Comparison of ENCODE assay signal across 7 mouse cellular contexts in the genomic region with DNA sequence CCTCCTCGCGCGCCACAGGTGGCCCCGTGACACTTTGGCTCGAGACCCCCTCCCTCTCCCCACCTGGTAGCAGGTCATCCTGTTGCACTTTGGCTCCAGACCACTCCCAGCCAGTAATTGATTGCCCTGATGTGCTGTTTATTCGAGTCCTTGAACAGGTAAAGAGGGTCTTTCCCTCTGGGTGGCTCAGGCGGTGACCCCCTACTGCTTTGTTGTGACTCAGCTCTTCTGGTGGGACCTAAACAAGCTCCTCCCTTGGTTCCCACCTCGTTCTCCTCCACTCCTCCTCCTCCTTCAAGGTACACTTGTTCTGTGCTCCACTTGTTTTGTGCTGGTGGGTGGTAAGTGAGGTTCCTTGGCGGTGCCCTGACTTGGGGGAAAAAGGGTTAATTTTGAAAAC. TPM values are rescaled to one million over a fixed set of nuclear protein-coding genes. Genes with fewer than 3 reads are reported as not detected.
DNase-seq lines count a peak whose midpoint lies in the region; ATAC-seq and TF ChIP-seq lines count a peak whose summit lies in the region.

No protein-coding gene starts in this region.

- WGBS in lung, postnatal 0 days: 27% methylated on average over 9 of the region's 9 CpGs
- WGBS in embryonic facial prominence, embryonic 15.5 days: 26% methylated on average over 9 of the region's 9 CpGs
- 20% methylated on average over 9 of the region's 9 CpGs for WGBS in intestine, embryonic 15.5 days
- WGBS in neural tube, embryonic 15.5 days: 37% methylated on average over 9 of the region's 9 CpGs

- intact Hi-C loops in left cerebral cortex, postnatal 14 days (cut with DNase I): no loop called here

- H3K27ac ChIP-seq in lung, postnatal 0 days (ENCODE audit: low read length): no peak overlapping the region
- no peak overlapping the region for H3K27ac ChIP-seq in embryonic facial prominence, embryonic 15.5 days (replicated peaks)
- H3K27ac ChIP-seq in intestine, embryonic 15.5 days: no peak overlapping the region
- H3K27ac ChIP-seq in neural tube, embryonic 15.5 days (replicated peaks): no peak overlapping the region

- H3K4me2 ChIP-seq in lung, postnatal 0 days (replicated peaks; ENCODE audit: low read depth, low read length): peak overlapping the region; percentile 81
- peak overlapping the region; percentile 73 for H3K4me2 ChIP-seq in embryonic facial prominence, embryonic 15.5 days (replicated peaks)
- H3K4me2 ChIP-seq in intestine, embryonic 15.5 days (replicated peaks): peak overlapping the region; percentile 74
- H3K4me2 ChIP-seq in neural tube, embryonic 15.5 days: peak overlapping the region; percentile 87

- H3K4me1 ChIP-seq in lung, postnatal 0 days (ENCODE audit: insufficient read depth, low read depth, low read length): no peaks in the 10 kb centered on the region
- no peaks in the 10 kb centered on the region for H3K4me1 ChIP-seq in embryonic facial prominence, embryonic 15.5 days
- H3K4me1 ChIP-seq in intestine, embryonic 15.5 days (replicated peaks): no peaks in the 10 kb centered on the region
- no peaks in the 10 kb centered on the region for H3K4me1 ChIP-seq in neural tube, embryonic 15.5 days

- TF ChIP-seq CTCF in lung, postnatal 0 days (IDR thresholded peaks at IDR 0.05): no peak

- no peak overlapping the region; the same call in 1 of the 2 replicates for H3K4me3 ChIP-seq in lung, postnatal 0 days (ENCODE audit: low read depth, low read length)
- H3K4me3 ChIP-seq in embryonic facial prominence, embryonic 15.5 days (replicated peaks): peak overlapping the region; percentile 61
- peak overlapping the region; percentile 58; the same call in 1 of the 2 replicates for H3K4me3 ChIP-seq in intestine, embryonic 15.5 days (replicated peaks)
- no peak overlapping the region for H3K4me3 ChIP-seq in neural tube, embryonic 15.5 days (replicated peaks)

- H3K36me3 ChIP-seq in lung, postnatal 0 days (ENCODE audit: insufficient read depth, low read length): no peaks in the 10 kb centered on the region
- H3K36me3 ChIP-seq in embryonic facial prominence, embryonic 15.5 days: no peaks in the 10 kb centered on the region
- H3K36me3 ChIP-seq in intestine, embryonic 15.5 days: no peaks in the 10 kb centered on the region
- H3K36me3 ChIP-seq in neural tube, embryonic 15.5 days: no peaks in the 10 kb centered on the region

- H3K27me3 ChIP-seq in lung, postnatal 0 days (replicated peaks; ENCODE audit: insufficient read depth, low read length): no peaks in the 10 kb centered on the region
- H3K27me3 ChIP-seq in embryonic facial prominence, embryonic 15.5 days: no peaks in the 10 kb centered on the region
- no peaks in the 10 kb centered on the region for H3K27me3 ChIP-seq in intestine, embryonic 15.5 days (replicated peaks)
- no peaks in the 10 kb centered on the region for H3K27me3 ChIP-seq in neural tube, embryonic 15.5 days (replicated peaks)

- peak; percentile 7 for DNase-seq in lung, postnatal 0 days (ENCODE audit: low spot score)
- DNase-seq in lung, postnatal 10 days: no peak
- no peak for DNase-seq in left cerebral cortex, adult 11 months (ENCODE audit: low spot score)
- no peak for DNase-seq in left cerebral cortex, postnatal 14 days (ENCODE audit: low spot score in 2 of 2)

- TF ChIP-seq EP300 in lung, postnatal 0 days (IDR thresholded peaks at IDR 0.05): no peak

- ATAC-seq in lung, postnatal 0 days: no peak
- no peak for ATAC-seq in embryonic facial prominence, embryonic 15.5 days (ENCODE audit: insufficient number of reproducible peaks, low FRiP score, low TSS enrichment, low read depth)
- ATAC-seq in intestine, embryonic 15.5 days: no peak
- no peak for ATAC-seq in neural tube, embryonic 15.5 days (ENCODE audit: low FRiP score)

- no peaks in the 10 kb centered on the region for H3K9me3 ChIP-seq in lung, postnatal 0 days (ENCODE audit: low read length)
- H3K9me3 ChIP-seq in embryonic facial prominence, embryonic 15.5 days (replicated peaks): no peaks in the 10 kb centered on the region
- H3K9me3 ChIP-seq in intestine, embryonic 15.5 days: no peaks in the 10 kb centered on the region
- no peaks in the 10 kb centered on the region for H3K9me3 ChIP-seq in neural tube, embryonic 15.5 days (replicated peaks)

- H3K9ac ChIP-seq in lung, postnatal 0 days (replicated peaks; ENCODE audit: low read depth): no peak overlapping the region
- no peak overlapping the region for H3K9ac ChIP-seq in embryonic facial prominence, embryonic 15.5 days
- no peak overlapping the region for H3K9ac ChIP-seq in intestine, embryonic 15.5 days
- no peak overlapping the region for H3K9ac ChIP-seq in neural tube, embryonic 15.5 days (replicated peaks)

RNA-seq across cellular contexts. Expression of a gene that starts 1.8 kb away (rescaled TPM):
- 6.3 and 7.9 TPM in 2 replicates for polyA plus RNA-seq in lung, postnatal 0 days (2015; fragmentation: Nextera tagmentation; extraction: Ambion mirVana)
- 15.5 and 18.0 TPM in 2 replicates for polyA plus RNA-seq in embryonic facial prominence, embryonic 15.5 days (2015; fragmentation: Nextera tagmentation; extraction: Ambion mirVana)
- 14.7 and 15.1 TPM in 2 replicates for polyA plus RNA-seq in intestine, embryonic 15.5 days (2015; fragmentation: Nextera tagmentation; extraction: Ambion mirVana)
- polyA plus RNA-seq in neural tube, embryonic 15.5 days (2015; fragmentation: Nextera tagmentation; extraction: Ambion mirVana): 11.4 and 13.1 TPM in 2 replicates
- 10 to 100 TPM; 13.7 to 17.8 TPM for total RNA-seq in left cerebral cortex, postnatal 14 days (2021)

Comparison
In these comparisons a context has a peak if more than half of its experiments do, and no peak if none do; other contexts are left out.
1. H3K4me3 ChIP-seq: peak in embryonic facial prominence, embryonic 15.5 days (single experiment) and intestine, embryonic 15.5 days (single experiment); none in lung, postnatal 0 days (single experiment) and neural tube, embryonic 15.5 days (single experiment).
2. Peak in every context shown above with its lines, with median percentiles within 50 percentile points of each other: H3K4me2 ChIP-seq.